Mouse (Mus musculus): ENCODE measurements at regions not wholly inside any gene's neighbourhood (a gene's known extent, or its start where the extent isn't known, plus 50 kb on each side); places are given as distances from the start of the nearest gene placed in this dataset.

DNA sequence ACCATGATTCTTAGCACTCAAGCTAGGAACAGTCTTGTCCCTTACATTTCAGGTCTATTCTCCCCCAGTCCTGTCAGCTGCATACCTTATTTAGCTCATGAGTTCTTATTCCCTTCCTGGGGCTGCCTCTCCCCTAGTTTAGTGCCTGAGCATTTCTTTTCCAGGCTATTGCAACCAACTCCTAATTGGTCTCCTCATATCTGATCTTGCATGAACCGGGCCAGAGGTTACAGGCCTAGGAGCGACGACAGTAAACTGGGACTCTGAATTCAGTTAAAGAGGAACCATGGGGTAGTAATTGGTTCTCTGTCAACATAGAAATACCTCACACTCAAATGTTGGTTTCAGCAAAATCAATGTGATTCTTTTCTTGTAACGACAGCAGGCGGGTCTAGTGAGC lies 195.9 kb downstream of the Kit start:
- no peak for DNase-seq (ENCODE audit: low read depth, low spot score)

DNA sequence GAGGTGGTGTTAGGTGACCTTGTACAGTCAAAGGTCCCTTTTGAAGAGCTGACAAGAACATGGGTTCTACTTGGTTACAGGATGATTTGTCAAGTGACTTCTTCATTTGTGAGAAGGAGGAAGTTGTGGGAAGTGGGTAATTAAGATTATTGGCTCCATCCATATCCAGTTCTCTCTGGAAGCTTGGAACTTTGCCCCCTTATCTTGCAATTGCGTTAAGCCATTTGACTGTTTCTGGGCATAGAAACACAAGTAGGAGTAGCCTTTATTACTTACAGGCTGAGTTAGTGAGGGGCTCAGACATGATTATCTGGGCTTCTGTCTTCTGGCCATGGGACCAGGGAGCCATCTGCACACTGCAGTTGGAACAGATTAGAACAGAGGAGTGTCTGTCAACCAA lies 192.5 kb downstream of the Kit start:
- DNase-seq (ENCODE audit: low read depth, low spot score), result no peak

DNA sequence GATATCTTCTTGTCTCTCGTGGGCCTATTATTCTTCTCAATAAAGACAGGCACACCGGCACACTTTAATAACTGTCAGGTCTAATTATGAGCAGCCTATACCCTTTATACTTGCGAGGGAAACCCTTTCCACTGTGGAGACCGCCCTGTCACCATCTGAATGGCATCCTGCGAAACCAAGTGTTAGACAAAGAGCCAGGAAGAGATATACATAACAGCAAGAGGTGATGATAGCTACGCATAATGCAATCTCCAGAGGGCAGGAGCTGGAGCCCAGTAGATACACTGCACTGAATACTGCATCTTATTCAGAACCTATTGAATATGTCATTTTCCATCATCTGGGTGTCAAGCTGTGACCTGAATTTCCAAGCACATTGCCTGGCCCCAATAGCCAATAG lies 187.7 kb downstream of the Kit start:
- DNase-seq (ENCODE audit: low read depth, low spot score), result no peak

DNA sequence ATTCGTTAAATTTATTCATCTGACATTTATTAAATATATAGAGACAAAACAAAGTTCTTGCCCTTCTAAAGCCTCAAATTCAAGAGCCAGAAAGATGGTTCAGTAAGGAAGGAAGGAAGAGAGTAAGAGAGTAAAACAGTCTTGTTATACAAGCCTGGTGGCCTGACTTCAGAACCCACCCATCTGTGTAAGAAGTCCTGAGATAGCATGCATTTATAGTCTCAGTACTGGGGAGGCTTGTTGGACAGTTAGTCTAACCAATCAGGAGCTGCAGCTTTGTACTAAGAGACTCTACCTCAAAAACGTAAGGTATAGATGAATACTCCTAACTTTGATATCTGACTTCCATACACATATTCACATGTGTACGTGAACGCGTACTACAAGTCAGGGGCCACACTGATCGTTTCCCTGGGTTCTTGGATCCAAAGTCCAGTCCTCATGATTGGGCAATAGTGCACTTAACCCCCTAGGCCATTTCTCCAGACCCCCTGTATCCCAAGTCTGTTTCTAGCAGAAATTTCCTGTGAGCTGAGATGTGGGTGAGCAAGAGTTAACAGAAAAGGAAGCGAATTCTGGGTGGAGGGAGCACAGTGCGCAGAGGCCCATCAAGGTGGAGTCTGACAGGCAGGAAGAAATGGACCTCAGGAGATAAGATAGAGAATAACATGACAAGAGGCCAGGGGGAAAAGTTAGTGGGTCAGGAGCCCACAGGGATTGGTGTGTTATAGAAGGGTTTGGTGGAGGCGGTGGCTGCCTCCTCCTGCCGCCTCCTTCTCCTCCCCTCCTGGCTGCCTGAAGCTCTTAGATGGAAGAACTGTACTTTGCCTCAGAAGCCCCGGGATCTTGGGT lies 187.0 kb downstream of the Kit start:
- DNase-seq (ENCODE audit: low read depth, low spot score), result no peak

DNA sequence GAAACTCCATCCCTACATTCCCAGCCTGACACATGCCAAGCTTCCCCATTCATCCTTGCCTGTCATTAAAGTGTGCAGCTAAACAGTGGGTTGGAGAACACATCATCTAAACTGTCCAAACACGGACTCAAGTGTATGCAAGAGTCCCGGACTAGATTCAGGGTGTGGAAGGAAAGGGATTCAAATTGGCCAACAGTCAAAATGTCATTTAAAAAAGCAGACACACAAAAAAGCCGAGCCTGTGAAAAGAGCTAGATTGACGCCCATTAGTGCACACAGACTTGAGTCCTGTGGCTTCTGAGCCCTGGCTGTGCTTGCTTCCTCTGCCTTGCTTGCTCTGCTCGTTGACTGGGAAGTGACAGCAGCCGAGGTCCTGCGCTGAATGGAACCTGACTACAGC lies 181.5 kb downstream of the Kit start:
- no peak for DNase-seq (ENCODE audit: low read depth, low spot score)

DNA sequence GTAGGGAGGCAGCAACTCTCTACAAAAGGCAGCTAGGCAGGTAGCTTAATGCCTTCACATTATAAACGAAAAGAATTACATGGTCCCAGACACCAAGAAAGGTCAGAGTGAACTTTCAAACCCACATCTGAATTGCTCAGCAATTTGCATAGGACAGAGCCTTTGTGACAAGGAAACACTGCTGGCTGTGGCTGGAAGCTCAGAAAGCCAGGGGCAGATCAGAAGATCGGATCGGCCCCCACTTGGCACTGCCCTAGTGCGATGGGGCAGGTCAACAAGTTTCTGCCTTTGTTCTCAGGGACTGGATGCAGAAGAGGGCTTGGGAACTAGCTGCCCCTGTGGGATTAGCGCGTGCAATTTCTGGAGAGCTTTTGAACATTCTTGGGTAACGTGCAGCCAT lies 179.6 kb downstream of the Kit start:
- DNase-seq (ENCODE audit: low read depth, low spot score), result no peak

DNA sequence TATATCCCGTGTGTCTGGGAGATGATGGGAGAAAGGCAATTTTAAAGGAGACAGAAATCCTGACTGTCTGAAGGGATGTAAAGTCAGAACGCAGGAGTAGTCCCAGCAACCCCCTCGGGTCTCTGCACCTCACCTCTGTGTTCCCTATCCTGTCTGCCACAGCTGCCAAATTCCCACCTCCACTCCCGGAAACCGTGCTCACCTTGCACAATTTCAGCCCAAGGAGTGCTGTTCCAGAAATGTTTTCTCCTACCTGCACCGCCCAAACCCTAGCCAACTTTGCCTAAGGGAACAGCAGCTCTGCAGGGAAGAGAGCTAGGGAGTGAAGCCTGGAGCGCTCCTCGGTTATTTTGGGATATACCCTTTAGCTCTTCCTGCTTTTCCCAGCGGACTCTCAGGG lies 170.6 kb downstream of the Kit start:
- DNase-seq (ENCODE audit: low read depth, low spot score), result no peak

DNA sequence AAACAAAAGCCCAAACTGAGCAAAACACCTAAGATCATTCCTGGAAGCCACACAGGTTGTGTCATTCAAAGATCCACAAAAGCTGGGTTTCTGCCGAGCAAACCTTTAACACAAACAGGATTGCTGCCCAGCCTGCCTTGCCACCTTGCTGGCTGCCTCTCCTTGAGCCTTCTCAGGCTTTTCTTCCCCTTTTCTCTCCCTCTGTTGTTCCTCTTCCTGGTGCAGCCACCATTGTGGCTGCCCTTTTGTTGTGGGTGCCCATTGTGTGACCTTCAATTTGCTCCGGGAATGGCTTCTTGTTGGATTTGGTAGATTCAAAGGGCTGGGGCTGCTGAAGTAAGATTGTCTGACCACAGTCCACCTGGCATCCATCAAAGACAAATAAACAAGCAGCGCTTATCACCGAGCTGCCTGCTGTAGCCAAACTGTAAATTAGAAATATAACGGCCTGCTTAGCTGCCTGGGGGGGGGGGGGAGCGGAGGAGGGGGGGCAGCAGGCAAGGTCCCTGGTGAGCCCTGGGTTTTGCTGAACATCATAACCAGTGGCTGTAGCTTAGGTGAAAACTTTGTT lies 169.8 kb downstream of the Kit start:
- DNase-seq (ENCODE audit: low read depth, low spot score), result no peak

DNA sequence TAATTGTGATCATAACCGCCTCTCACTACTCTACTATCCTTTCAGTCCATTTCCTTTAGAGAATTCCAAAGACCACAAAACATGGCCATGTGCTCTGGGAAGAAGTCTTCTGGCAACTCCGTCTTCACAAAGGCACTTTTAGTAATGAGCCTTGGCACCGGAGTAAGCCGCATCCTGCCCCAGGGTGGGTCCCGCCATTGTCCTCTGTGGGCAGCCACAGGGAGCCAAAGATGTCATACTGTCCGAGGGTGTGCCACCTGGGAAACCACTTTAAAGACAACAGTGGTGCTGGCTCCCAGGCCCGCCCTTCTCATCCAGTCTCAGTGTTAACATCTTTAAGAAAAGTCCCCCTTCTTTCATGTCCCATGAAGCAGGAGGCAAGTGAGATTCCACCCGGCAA lies 164.6 kb downstream of the Kit start:
- no peak for DNase-seq (ENCODE audit: low read depth, low spot score)

DNA sequence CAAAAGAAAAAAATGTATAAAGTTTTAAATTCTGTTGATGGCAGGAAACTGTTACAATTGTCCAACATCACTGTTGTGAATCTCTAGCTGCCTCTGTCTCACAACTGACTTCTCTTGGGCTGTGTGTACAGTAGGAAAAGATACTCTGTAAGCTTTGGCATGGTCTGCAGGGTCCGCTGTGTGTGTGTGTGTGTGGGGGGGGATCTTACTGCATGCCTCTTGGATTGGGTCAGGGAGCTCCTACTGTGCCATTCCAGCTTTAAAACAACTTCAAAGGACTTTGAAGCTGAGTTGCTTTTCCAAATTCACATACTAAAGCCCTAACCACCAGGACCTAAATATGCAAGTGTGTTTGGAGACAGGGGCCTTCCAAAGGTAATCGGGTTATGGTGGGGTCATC lies 163.7 kb downstream of the Kit start:
- no peak for DNase-seq (ENCODE audit: low read depth, low spot score)

DNA sequence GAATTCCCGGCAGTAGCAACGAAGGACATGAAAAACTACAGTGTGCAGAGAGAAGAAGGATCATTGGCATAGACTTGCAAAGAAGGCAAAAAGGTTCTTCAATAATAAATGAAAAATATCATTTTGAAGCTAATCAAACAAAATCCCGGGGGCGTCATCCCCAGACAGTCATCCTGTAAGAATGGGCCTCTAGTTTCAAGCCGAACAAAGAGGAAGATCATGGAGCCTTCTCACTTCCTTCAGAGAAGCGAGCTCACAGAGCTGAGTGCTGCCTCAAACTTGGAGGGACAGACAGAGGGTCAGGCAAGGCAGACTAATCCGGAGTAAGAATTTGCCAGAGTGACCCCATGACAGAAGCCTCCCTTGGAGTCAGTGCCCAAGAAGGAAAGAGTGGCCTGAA lies 163.0 kb downstream of the Kit start:
- no peak for DNase-seq (ENCODE audit: low read depth, low spot score)

DNA sequence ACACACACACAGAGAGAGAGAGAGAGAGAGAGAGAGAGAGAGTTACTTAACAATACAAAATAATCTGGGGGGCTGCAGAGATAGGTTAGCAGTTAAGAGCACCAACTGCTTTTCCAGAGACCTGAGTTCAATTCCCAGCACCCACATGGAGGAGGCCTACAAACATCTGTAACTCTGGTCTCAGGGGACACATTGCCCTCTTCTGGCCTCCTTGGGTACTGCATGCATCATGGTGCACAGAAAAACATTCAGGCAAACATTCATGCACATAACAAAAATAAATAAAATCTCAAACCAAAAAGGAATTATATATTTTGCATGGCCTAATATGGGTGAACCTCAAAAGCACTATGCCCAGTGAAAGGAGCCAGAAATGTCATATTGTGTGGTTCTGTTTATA lies 161.6 kb downstream of the Kit start:
- no peak for DNase-seq (ENCODE audit: low read depth, low spot score)

DNA sequence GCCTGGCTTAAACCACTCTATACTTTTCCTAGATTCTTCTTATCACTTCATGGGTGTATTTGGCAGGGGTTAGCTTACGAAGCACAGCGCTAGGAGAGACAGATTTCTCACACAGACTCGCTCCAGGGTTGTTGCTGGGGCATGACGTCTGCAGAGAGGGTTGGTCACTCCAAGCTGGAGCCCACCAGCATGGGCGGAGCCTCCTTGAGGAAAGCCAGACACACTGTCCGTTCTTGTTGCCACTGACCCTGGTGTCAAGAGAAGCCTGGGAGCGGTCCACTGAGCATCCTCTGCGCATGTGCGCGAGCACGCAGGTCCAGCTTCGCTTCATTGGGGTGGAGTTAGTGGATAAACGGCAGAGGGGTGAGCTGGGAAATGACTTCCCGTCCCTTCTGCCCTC lies 159.8 kb downstream of the Kit start:
- no peak for DNase-seq (ENCODE audit: low read depth, low spot score)

DNA sequence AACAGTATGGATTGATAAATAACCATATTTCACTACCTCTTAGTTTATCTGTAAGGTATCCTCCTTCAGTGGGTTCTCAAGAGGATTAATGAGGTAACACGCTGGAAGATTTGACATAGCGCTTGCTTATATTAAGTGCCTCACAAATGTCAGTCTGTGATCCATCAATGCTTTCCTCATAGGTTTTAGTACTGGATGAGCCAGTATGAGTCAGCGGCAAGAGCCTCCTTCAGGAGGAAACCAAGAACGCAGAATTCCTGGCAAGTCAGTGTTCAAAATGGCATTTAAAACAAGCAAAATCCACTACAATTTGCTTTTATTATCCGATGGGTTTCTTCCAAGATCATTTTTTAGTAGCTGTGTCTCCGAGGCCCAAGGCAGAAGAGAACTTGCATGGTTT lies 159.3 kb downstream of the Kit start:
- no peak for DNase-seq (ENCODE audit: low read depth, low spot score)

DNA sequence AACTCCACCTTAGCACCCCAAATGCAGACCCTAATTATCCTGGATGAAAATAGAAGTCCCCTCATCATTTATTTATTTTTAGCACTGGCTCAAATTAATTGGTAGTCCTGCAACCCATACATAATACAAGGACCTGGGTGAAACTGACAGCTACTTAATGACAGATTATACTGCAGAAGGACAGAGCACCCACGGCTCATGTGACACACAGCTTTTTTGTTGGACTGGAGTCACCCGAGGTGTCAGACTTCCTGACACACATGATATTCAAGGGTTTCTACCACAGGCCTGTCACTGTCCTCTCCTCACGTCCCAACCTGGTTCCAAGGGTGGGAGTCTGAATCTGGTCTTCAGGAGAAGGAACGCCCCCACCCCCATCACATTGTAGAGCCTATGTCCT lies 156.5 kb downstream of the Kit start:
- DNase-seq (ENCODE audit: low read depth, low spot score), result no peak

DNA sequence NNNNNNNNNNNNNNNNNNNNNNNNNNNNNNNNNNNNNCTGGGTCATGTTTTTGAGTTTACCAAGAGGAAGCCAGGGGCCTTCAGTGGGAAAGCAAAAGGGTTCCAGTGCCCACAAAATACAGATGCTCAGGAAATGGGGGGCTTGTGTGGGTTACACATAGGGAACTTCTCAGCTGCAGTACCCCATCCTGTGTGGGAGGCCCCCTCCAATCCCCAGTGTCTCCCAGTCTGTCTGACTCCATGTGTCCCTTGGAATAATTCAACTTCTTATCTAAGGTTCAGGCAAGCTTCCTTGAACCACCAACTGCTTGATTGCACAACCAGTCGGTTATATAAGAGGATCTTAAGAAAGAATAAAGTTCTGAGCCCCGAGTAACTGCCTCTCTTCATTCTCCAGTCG lies 156.0 kb downstream of the Kit start:
- no peak for DNase-seq (ENCODE audit: low read depth, low spot score)

DNA sequence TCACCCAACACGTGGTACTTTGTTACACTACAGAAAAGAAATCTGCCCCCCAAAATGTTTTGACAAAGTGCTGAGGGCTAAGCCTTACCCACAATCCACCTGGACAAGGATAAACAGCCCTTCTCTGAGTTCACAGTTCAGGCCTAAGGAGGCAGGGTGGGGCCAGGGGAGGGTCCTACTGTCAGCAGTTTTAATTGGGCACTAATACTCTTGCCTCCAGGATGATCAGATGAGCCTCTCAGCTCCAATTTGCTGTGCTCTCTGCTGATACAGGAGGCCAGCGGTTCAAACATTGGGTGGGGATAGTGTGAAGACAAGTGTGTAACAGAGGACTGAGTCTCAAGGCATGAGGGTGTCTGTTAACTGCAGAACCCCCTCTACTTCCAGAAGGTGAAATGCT lies 146.6 kb downstream of the Kit start:
- DNase-seq (ENCODE audit: low read depth, low spot score), result no peak

DNA sequence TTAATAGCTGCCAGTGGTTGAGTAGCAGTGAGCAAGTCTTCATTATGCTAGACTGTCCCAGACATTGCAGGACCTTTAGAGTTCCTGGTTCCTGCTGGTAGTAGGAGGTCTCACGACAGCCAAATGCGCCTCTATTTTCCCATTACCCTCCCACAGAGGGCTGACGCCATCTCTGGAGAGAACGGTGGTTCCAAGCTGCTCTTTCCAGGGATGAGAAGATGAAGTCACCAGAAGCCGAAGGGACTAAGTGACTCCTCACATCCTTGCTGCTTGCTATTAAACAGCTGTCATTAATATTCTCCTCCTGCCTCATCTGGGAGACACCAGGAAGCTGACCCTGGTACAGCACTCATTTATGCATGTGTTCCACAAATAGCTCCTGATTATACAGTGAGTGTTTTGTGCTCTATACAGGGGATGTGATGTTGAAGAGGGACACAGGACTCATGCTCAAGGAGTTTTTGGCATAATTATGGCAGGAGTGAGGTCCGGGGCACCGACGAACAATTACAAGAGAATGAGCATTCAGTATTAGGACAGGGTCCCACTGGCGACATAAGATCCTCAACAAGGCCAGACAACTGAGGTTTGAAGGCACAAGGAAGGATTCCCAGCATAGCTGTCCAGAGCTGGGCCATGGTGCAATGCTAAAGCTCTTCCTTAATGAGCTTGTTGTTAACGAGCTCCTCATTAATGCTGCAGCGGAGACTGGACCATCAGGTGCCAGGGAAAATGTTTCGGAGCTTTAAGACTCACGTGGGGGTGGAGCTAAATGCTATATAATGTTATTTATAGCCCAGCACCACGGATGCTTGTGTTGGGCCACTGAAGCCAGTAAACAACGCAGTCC lies 145.6 kb downstream of the Kit start:
- DNase-seq (ENCODE audit: low read depth, low spot score), result no peak

DNA sequence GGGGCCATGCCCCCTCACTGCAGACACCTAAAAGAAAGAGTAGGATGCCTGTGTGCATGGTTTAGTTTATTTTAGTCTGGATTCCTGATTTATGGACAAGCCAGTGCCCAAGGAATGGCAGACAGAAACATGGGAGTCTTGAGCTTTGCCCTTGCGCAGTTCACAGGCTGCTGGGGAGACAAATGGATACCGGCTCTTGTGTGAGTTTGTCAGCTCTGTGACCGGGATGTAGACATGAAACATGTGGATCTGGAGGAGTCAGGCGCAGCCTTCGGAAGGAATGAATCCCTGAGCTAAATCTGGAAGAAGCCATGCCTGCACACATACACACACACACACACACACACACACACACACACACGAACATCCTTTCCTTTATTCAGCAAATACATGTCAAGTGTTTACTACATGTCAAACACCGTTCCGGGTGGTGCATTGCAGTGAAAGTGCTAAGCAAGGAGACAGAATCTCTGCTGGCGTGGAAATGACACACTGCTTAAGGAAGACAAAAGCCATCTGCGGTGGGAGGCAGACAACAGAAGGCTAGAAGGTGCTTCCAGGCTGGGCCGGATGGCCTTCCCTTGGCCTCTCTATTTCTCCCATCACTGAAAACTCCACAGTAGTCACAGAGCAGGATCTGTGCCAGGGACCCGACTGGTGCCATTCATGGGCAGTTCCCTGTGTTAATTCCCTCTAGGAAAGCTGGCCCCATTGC lies 144.0 kb downstream of the Kit start:
- no peak for DNase-seq (ENCODE audit: low read depth, low spot score)
